Mouse (Mus musculus): Measurements from ENCODE around the gene Nlk.
"Not testable (repeated sequence)": the region's sequence is repeated elsewhere in the genome, so short reads cannot be mapped to it uniquely, and the experiment has no call there.

Gene Nlk

GRCm38 (mm10) chr11:78594271-78594964 is 102.8 kb downstream of the Nlk start:
- no peak for DNase-seq

GRCm38 (mm10) chr11:78587677-78588076 is 109.5 kb downstream of the Nlk start:
- DNase-seq = not testable (repeated sequence)

GRCm38 (mm10) chr11:78586099-78586498 is 111.1 kb downstream of the Nlk start:
- no peak for DNase-seq

GRCm38 (mm10) chr11:78582848-78583247 is 114.3 kb downstream of the Nlk start:
- no peak for DNase-seq

GRCm38 (mm10) chr11:78574975-78575374 is 122.2 kb downstream of the Nlk start:
- no peak for DNase-seq

- DNase-seq = no peak
Measured at GRCm38 (mm10) chr11:78574536-78574935, 122.6 kb downstream of the Nlk start.

GRCm38 (mm10) chr11:78574031-78574430 is 123.1 kb downstream of the Nlk start:
- DNase-seq = not testable (repeated sequence)

- no peak for DNase-seq
Measured at GRCm38 (mm10) chr11:78571854-78572253, 125.3 kb downstream of the Nlk start.

GRCm38 (mm10) chr11:78571441-78571840 is 125.7 kb downstream of the Nlk start:
- DNase-seq = no peak

- no peak for DNase-seq
Measured at GRCm38 (mm10) chr11:78569806-78570205, 127.4 kb downstream of the Nlk start.

GRCm38 (mm10) chr11:78568827-78569226 is 128.3 kb downstream of the Nlk start:
- DNase-seq = no peak

GRCm38 (mm10) chr11:78567614-78568013 is 129.6 kb downstream of the Nlk start:
- DNase-seq = no peak

- no peak for DNase-seq
Measured at GRCm38 (mm10) chr11:78566775-78567174, 130.4 kb downstream of the Nlk start.

GRCm38 (mm10) chr11:78560447-78560846 is 136.7 kb downstream of the Nlk start:
- peak; percentile 76 for DNase-seq

GRCm38 (mm10) chr11:78557241-78557640 is 139.9 kb downstream of the Nlk start:
- no peak for DNase-seq

GRCm38 (mm10) chr11:78556070-78556469 is 141.1 kb downstream of the Nlk start:
- DNase-seq = no peak

- no peak for DNase-seq
Measured at GRCm38 (mm10) chr11:78555623-78556022, 141.6 kb downstream of the Nlk start.

GRCm38 (mm10) chr11:78551059-78551398 is 146.1 kb downstream of the Nlk start:
- no peak for DNase-seq

- peak; percentile 92 for DNase-seq
Measured at GRCm38 (mm10) chr11:78550168-78551058, 146.8 kb downstream of the Nlk start, which contains the start of gene Tmem97. Gene Tmem97, minus strand, starts transcription at chr11:78550777.

GRCm38 (mm10) chr11:78549491-78549987 is 147.6 kb downstream of the Nlk start:
- DNase-seq = no peak

GRCm38 (mm10) chr11:78547718-78548460 is 149.3 kb downstream of the Nlk start:
- no peak for DNase-seq

- DNase-seq = no peak
Measured at GRCm38 (mm10) chr11:78545181-78545580, 152.0 kb downstream of the Nlk start.

GRCm38 (mm10) chr11:78544449-78545111 is 152.6 kb downstream of the Nlk start:
- DNase-seq = no peak

Measured in right cerebral cortex, postnatal 4 days (tissue).